Mouse (Mus musculus) stomach, postnatal 0 days (tissue): ENCODE measurements around the gene Tsfm. TPM values are rescaled to one million over a fixed set of nuclear protein-coding genes. Genes with fewer than 3 reads are reported as not detected.

Experiments
- ATAC-seq: fragments of 200-750 bp; cut with Nextera tagmentation; 2 replicates; pipeline ENCODE4 v1.8.0; 2017; ENCODE audit not compliant: low FRiP score, low TSS enrichment
- DNase-seq: peaks from one replicate; pipeline ENCODE4 v3.0.0-alpha.2; 2016; ENCODE audit warnings: low spot score
- H3K27ac ChIP-seq: fragments of 300-500 bp; sonication (generic); replicated peaks from 2 replicates; pipeline ENCODE4 v1.5.1; 2014; ENCODE audit warnings: mild to moderate bottlenecking, control low read depth
- H3K27me3 ChIP-seq: fragments of 300-500 bp; sonication (generic); 2 replicates; pipeline ENCODE4 v1.6.1; 2014; ENCODE audit warnings: low read length; ENCODE audit not compliant: control insufficient read depth, insufficient read depth
- H3K36me3 ChIP-seq: fragments of 300-500 bp; sonication (generic); 2 replicates; pipeline ENCODE4 v1.6.1; 2014; ENCODE audit warnings: low read length, mixed read lengths; ENCODE audit not compliant: control insufficient read depth, insufficient read depth
- H3K4me1 ChIP-seq: fragments of 300-500 bp; sonication (generic); replicated peaks from 2 replicates; pipeline ENCODE4 v1.6.1; 2014; ENCODE audit warnings: antibody characterized with exemption; ENCODE audit not compliant: control insufficient read depth, insufficient read depth
- H3K4me2 ChIP-seq: fragments of 300-500 bp; sonication (generic); replicated peaks from 2 replicates; pipeline ENCODE4 v1.6.1; 2014; ENCODE audit warnings: low read depth, mild to moderate bottlenecking, control low read depth, moderate library complexity
- H3K4me3 ChIP-seq: fragments of 300-500 bp; sonication (generic); 2 replicates; pipeline ENCODE4 v1.5.1; 2014; ENCODE audit warnings: low read depth, low read length, control low read depth
- H3K9ac ChIP-seq: fragments of 300-500 bp; sonication (generic); 2 replicates; pipeline ENCODE4 v1.6.1; 2014; ENCODE audit warnings: mild to moderate bottlenecking, low read length, control low read depth, mixed read lengths
- H3K9me3 ChIP-seq: fragments of 300-500 bp; sonication (generic); 2 replicates; pipeline ENCODE4 v1.6.1; 2016; ENCODE audit warnings: low read length; ENCODE audit not compliant: control insufficient read depth
- CTCF ChIP-seq: IDR thresholded peaks from 2 replicates; pipeline ENCODE4 v1.5.1; 2016; ENCODE audit warnings: antibody characterized with exemption, low read depth, mild to moderate bottlenecking, moderate library complexity
- EP300 ChIP-seq: optimal IDR thresholded peaks from 2 replicates; pipeline ENCODE3; 2016; ENCODE audit warnings: antibody characterized with exemption
- WGBS: fragments of 180-500 bp; shearing (Covaris S2); extraction: QIAGEN DNeasy Blood & Tissue Kit; methylation state at CpG from one replicate; pipeline ENCODE4 v1.1.7; 2014; 5-methylcytosine and 5-hydroxymethylcytosine counted together
- polyA plus RNA-seq: library from polyadenylated mRNA; unstranded; fragments of >200 nt; fragmentation: Nextera tagmentation; extraction: Ambion mirVana; gene quantifications from 2 replicates; pipeline ENCODE4 v1.2.1, GENCODE M21; 2015

The Tsfm gene
- polyA plus RNA-seq, 1 experiment from 2014 or later = 61.3 TPM

DNA sequence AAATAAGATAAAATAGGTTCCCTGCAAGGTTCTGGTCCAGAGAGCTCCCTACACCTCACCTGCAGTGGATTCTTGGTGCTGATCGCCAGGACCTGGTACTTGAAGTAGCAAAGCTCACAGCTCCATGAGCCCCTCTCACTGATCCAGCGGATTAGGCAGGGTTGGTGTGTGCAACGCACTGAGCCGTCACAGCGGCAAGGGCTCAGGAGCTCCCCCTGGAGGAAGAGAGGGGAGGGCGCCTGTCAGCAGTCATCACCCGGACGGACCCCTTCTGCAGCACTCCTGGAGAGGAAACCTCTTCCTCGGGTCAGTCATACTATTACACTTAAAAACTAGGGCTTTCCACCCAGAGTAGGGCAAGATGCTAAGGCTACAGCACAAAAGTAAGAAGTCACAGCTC is 27.5 kb upstream of the Tsfm start:
- DNase-seq = peak; percentile 78
- Histone ChIP-seq H3K4me2 (peak overlapping the region; percentile 100), H3K27me3 (no peaks in the 10 kb centered on the region), H3K27ac (no peak overlapping the region), H3K36me3 (peaks cover 6% of the 10 kb centered on the region; the same call in 1 of the 2 replicates), H3K4me1 (0 out of 2 replicates have a peak, but pooled peaks cover 4% of the 10 kb centered on the region), H3K9me3 (no peaks in the 10 kb centered on the region), H3K9ac (no peak overlapping the region), H3K4me3 (no peak overlapping the region)
- ATAC-seq = no peak
- peak; percentile 95 for TF ChIP-seq CTCF
- no peak for TF ChIP-seq EP300
- WGBS = 4% methylated on average over 9 of the region's 9 CpGs

DNA sequence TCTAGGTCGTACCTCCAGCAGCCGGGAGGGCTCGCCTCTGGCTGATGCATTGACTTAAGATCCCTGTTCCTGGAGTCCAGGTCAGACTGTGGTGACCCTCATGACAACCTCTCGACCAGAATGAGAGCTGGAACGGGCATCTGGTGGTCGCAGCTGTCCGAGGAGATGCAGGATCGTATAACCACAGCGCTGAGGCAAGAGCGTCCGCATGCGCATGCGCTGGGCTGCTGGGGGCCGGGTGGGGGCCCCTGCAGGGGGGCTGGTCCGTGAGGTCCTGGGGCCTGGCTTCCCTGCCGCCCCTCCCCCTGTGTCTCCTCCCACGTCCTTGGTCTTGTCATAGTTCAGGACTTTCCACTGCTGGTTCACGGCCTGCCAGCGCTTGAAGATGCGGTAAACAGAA is 25.9 kb upstream of the Tsfm start:
- H3K4me3 ChIP-seq = no peak overlapping the region
- no peaks in the 10 kb centered on the region for H3K9me3 ChIP-seq
- ATAC-seq (no peak), DNase-seq (no peak)
- 0 out of 2 replicates have a peak, but pooled peaks cover 2% of the 10 kb centered on the region for H3K4me1 ChIP-seq
- WGBS = 80% methylated on average over 17 of the region's 20 CpGs
- H3K27ac ChIP-seq = no peak overlapping the region
- H3K4me2 ChIP-seq = no peak overlapping the region
- H3K9ac ChIP-seq = no peak overlapping the region
- TF ChIP-seq EP300 = no peak
- peaks cover 6% of the 10 kb centered on the region; the same call in 1 of the 2 replicates for H3K36me3 ChIP-seq
- H3K27me3 ChIP-seq = no peaks in the 10 kb centered on the region

DNA sequence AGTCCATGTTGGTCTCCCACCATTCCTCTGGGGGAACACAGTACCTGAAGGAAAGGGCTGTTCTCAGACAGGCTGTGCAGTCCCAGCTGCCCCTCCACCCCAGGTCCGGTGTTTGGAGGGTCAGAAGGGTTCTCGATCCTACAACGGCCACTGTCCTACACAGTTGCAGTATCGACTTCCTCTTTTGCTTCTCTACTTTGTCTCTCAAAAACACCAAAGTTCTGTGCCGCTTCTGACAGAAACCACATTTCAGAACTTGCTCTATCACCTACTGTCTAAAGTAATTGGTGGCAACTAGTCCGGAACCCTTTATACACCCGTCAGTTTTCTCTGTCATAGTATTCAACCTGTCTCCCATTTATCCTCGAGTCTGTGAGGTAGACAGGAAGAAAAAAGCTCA is 24.8 kb upstream of the Tsfm start:
- Histone ChIP-seq H3K4me3 (no peak overlapping the region), H3K27ac (no peak overlapping the region), H3K4me1 (0 out of 2 replicates have a peak, but pooled peaks cover 2% of the 10 kb centered on the region), H3K4me2 (no peak overlapping the region), H3K27me3 (no peaks in the 10 kb centered on the region), H3K9me3 (no peaks in the 10 kb centered on the region), H3K9ac (no peak overlapping the region), H3K36me3 (peaks cover 6% of the 10 kb centered on the region; the same call in 1 of the 2 replicates)
- DNase-seq (no peak), ATAC-seq (no peak)
- WGBS = 81% methylated on average over 8 of the region's 8 CpGs
- TF ChIP-seq CTCF (no peak), EP300 (no peak)

DNA sequence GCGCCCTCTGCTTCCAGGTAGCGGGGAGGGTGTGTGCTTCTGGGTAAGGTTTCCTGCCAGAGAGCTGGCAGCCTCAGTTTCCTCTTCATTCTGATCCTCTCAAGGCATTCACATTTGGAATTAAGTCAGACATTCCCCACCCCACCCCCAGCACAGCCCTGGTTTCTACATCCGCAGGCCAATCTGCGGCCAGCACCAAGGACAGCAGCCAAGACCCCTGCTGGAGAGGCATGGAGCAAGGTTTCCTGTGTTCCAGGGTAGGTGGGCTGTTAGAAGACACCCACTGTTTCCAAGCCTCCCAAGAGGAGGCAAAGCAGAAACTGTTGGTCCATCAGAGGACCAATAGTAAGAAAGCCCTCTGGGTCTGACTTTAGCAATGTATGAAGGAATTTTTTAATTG is 24.0 kb upstream of the Tsfm start:
- Histone ChIP-seq H3K9me3 (no peaks in the 10 kb centered on the region), H3K36me3 (peaks cover 6% of the 10 kb centered on the region; the same call in 1 of the 2 replicates), H3K9ac (no peak overlapping the region), H3K27me3 (peaks cover 3% of the 10 kb centered on the region; the same call in 1 of the 2 replicates), H3K4me2 (no peak overlapping the region), H3K4me3 (no peak overlapping the region), H3K27ac (no peak overlapping the region), H3K4me1 (no peaks in the 10 kb centered on the region)
- ATAC-seq (no peak), DNase-seq (no peak)
- 70% methylated on average over 4 of the region's 4 CpGs for WGBS
- TF ChIP-seq CTCF (peak; percentile 8; the same call in 1 of the 2 replicates), EP300 (no peak)

DNA sequence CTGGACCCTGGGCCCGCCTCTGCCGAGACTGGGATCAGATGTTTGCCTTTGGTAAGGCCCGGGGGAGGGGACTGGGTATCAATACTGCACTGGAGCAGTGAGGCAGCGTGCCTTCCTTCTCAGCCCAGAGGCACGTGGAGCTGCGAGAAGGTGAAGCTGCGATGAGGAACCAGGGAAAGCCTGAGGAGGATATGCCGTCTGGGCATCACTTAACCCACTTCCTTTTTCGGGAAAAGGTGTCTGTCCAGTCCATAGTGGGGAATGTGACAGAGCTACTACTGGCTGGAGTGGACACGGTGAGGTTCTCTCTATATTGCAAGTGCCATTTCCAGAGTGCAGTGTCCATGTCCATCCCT is 19.5 kb upstream of the Tsfm start:
- Histone ChIP-seq H3K4me2 (no peak overlapping the region), H3K9ac (no peak overlapping the region), H3K27ac (no peak overlapping the region), H3K9me3 (no peaks in the 10 kb centered on the region), H3K36me3 (no peaks in the 10 kb centered on the region; the same call in 1 of the 2 replicates), H3K4me3 (no peak overlapping the region), H3K4me1 (peaks cover 5% of the 10 kb centered on the region; the same call in 1 of the 2 replicates), H3K27me3 (peaks cover 4% of the 10 kb centered on the region; the same call in 1 of the 2 replicates)
- ATAC-seq (peak; percentile 18; the same call in 1 of the 2 replicates), DNase-seq (no peak)
- TF ChIP-seq CTCF (no peak), EP300 (no peak)
- 17% methylated on average over 10 of the region's 10 CpGs for whole genome bisulfite sequencing

DNA sequence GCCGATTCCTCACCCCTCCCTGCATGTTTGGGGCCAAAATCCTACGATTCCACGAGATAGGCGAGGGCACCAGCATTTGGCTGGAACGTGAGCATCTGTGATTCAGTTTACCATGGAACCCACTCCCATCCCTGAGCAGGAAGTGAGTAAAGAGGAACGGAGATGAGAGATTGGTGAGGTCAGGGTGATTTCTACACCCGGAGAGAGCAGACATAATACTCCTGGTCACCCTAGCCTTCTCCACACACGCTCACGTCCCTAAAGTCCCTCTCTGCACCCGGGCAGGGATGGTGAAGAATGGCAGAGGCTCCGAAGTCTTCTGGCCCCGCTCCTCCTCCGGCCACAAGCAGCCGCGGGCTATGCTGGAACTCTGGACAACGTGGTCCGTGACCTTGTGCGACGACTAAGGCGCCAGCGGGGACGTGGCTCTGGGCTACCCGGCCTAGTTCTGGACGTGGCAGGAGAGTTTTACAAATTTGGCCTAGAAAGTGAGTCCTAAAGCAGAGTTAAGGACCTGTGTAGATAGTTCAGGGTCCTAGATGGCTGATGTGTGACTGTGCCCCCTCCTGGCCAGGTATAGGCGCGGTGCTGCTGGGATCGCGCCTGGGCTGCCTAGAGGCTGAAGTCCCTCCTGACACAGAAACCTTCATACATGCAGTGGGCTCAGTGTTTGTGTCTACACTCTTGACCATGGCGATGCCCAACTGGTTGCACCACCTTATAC is 18.9 kb upstream of the Tsfm start:
- Histone ChIP-seq H3K4me2 (peak overlapping the region; percentile 55), H3K9ac (0 out of 2 replicates have a peak overlapping the region, but pooled peaks have one; percentile 13), H3K4me1 (peaks cover 5% of the 10 kb centered on the region; the same call in 1 of the 2 replicates), H3K27me3 (peaks cover 4% of the 10 kb centered on the region; the same call in 1 of the 2 replicates), H3K9me3 (no peaks in the 10 kb centered on the region), H3K27ac (no peak overlapping the region), H3K36me3 (no peaks in the 10 kb centered on the region; the same call in 1 of the 2 replicates), H3K4me3 (peak overlapping the region; percentile 28)
- DNase-seq = peak; percentile 61
- ATAC-seq = peak; percentile 43
- 1% methylated on average over 29 of the region's 29 CpGs for WGBS
- no peak for TF ChIP-seq EP300
- TF ChIP-seq CTCF = peak; percentile 63
